ENCODE assay signal across 25 mouse cellular contexts in the genomic region with DNA sequence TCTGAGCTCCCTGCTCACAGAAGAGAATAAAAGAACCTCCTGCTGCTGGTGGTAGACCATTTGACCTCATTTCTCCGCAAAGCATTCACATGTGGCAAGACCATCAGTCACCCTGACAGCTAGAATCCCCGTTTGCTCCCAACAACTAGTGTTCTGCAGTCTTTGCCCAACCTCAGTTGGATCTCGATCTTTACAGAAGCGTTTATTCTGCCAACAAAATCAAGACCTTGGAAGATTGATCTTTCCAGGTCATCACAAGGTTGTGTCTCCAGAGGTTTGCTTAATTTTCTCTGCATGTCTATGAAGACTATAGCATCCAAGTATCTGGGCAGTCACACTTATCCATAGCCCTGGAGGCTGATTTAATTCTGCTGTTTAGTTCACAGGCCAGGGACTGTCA.
DNase-seq lines count a peak whose midpoint lies in the region; ATAC-seq lines count a peak whose summit lies in the region.
"Had no signal": no experiment of that assay in that cellular context is flagged by ENCODE, and none has a peak within 500 bp of the region (broad histone marks: within the 10 kb centered on the region; RNA-seq: fewer than 3 reads in every experiment).

No protein-coding gene starts in this region.

- no peaks in the 10 kb centered on the region for H3K27me3 ChIP-seq in midbrain, embryonic 11.5 days (ENCODE audit: control insufficient read depth, insufficient read depth, low read length)
- no peaks in the 10 kb centered on the region for H3K27me3 ChIP-seq in midbrain, embryonic 10.5 days (ENCODE audit: low read depth, poor library complexity, severe bottlenecking)
- no peaks in the 10 kb centered on the region for H3K27me3 ChIP-seq in neural tube, embryonic 11.5 days (ENCODE audit: control insufficient read depth, insufficient read depth, low read length)
- H3K27me3 ChIP-seq: embryonic facial prominence, embryonic 13.5 days; forebrain, embryonic 15.5 days; hindbrain, embryonic 12.5 days; limb, embryonic 13.5 days; lung, embryonic 15.5 days; neural tube, embryonic 13.5 days; Patski had no signal

- H3K4me3 ChIP-seq in midbrain, embryonic 11.5 days (ENCODE audit: low read depth, low read length): no peak overlapping the region
- no peak overlapping the region for H3K4me3 ChIP-seq in midbrain, embryonic 10.5 days
- no peak overlapping the region for H3K4me3 ChIP-seq in neural tube, embryonic 11.5 days (ENCODE audit: low read depth, low read length)
- H3K4me3 ChIP-seq: embryonic facial prominence, embryonic 13.5 days; forebrain, embryonic 10.5 days; forebrain, embryonic 15.5 days; gastrocnemius, adult 2 months; hindbrain, embryonic 12.5 days; limb, embryonic 13.5 days; lung, embryonic 15.5 days; neural tube, embryonic 13.5 days had no signal

- no peak overlapping the region for H3K4me2 ChIP-seq in midbrain, embryonic 11.5 days
- H3K4me2 ChIP-seq in neural tube, embryonic 11.5 days (ENCODE audit: low read depth): no peak overlapping the region
- H3K4me2 ChIP-seq: embryonic facial prominence, embryonic 13.5 days; forebrain, embryonic 15.5 days; hindbrain, embryonic 12.5 days; limb, embryonic 13.5 days; liver, embryonic 11.5 days; lung, embryonic 15.5 days; neural tube, embryonic 13.5 days had no signal

- no peak overlapping the region for H3K9ac ChIP-seq in midbrain, embryonic 11.5 days (ENCODE audit: low read length)
- H3K9ac ChIP-seq in neural tube, embryonic 11.5 days (ENCODE audit: low read length): no peak overlapping the region
- H3K9ac ChIP-seq: embryonic facial prominence, embryonic 13.5 days; forebrain, embryonic 15.5 days; hindbrain, embryonic 12.5 days; limb, embryonic 13.5 days; lung, embryonic 15.5 days; neural tube, embryonic 13.5 days had no signal

- no peak overlapping the region for H3K27ac ChIP-seq in midbrain, embryonic 11.5 days (ENCODE audit: low read depth, low read length)
- no peak overlapping the region for H3K27ac ChIP-seq in midbrain, embryonic 10.5 days (replicated peaks)
- H3K27ac ChIP-seq in neural tube, embryonic 11.5 days (ENCODE audit: low read depth, low read length): no peak overlapping the region
- H3K27ac ChIP-seq: embryonic facial prominence, embryonic 13.5 days; forebrain, embryonic 10.5 days; forebrain, embryonic 15.5 days; gastrocnemius, adult 2 months; hindbrain, embryonic 12.5 days; limb, embryonic 13.5 days; lung, embryonic 15.5 days; neural tube, embryonic 13.5 days had no signal

- WGBS in midbrain, embryonic 11.5 days: 75% methylated on average over 4 of the region's 4 CpGs
- WGBS in midbrain, embryonic 10.5 days: 77% methylated on average over 4 of the region's 4 CpGs
- 11% methylated on average over 4 of the region's 4 CpGs for WGBS in neural tube, embryonic 11.5 days

- no peak for ATAC-seq in midbrain, embryonic 11.5 days (ENCODE audit: low FRiP score)
- ATAC-seq in neural tube, embryonic 11.5 days (ENCODE audit: insufficient read depth, low FRiP score, low TSS enrichment): no peak
- ATAC-seq: forebrain, embryonic 15.5 days; intestine, postnatal 0 days; Patski had no signal

- peak; percentile 44 for DNase-seq in adrenal gland, adult 2 months
- no peak for DNase-seq in adrenal gland, postnatal 25 days
- DNase-seq in midbrain, embryonic 11.5 days (ENCODE audit: low spot score, missing footprints): peak; percentile 79
- no peak for DNase-seq in midbrain, embryonic 10.5 days (ENCODE audit: low spot score)
- peak; percentile 74 for DNase-seq in embryo, embryonic 10.5 days (ENCODE audit: low spot score)
- DNase-seq in neural tube, embryonic 11.5 days (ENCODE audit: low spot score): peak; percentile 33
- no peak for DNase-seq in kidney, adult 9 months
- DNase-seq: cerebellum, adult 18-20 months; cerebellum, postnatal 10 days; gastrocnemius, adult 2 months; heart, postnatal 14 days; kidney, postnatal 14 days; midbrain, embryonic 14.5 days; right cerebral cortex, postnatal 14 days; thymus, postnatal 4 days had no signal

- peaks cover 3% of the 10 kb centered on the region; the same call in 1 of the 2 replicates for H3K4me1 ChIP-seq in midbrain, embryonic 11.5 days (ENCODE audit: control insufficient read depth, insufficient read depth, low read length)
- peaks cover 27% of the 10 kb centered on the region for H3K4me1 ChIP-seq in midbrain, embryonic 10.5 days
- peaks cover 7% of the 10 kb centered on the region; the same call in 1 of the 2 replicates for H3K4me1 ChIP-seq in neural tube, embryonic 11.5 days (ENCODE audit: control insufficient read depth, insufficient read depth, low read length)
- H3K4me1 ChIP-seq: embryonic facial prominence, embryonic 13.5 days; forebrain, embryonic 15.5 days; limb, embryonic 13.5 days; lung, embryonic 15.5 days had no signal

- no peaks in the 10 kb centered on the region for H3K9me3 ChIP-seq in midbrain, embryonic 11.5 days (ENCODE audit: control insufficient read depth, low read length)
- no peaks in the 10 kb centered on the region for H3K9me3 ChIP-seq in midbrain, embryonic 10.5 days (replicated peaks)
- H3K9me3 ChIP-seq in neural tube, embryonic 11.5 days (ENCODE audit: control insufficient read depth, low read length): no peaks in the 10 kb centered on the region
- H3K9me3 ChIP-seq: embryonic facial prominence, embryonic 13.5 days; forebrain, embryonic 10.5 days; forebrain, embryonic 15.5 days; hindbrain, embryonic 12.5 days; limb, embryonic 13.5 days; lung, embryonic 15.5 days; neural tube, embryonic 13.5 days had no signal

- no peaks in the 10 kb centered on the region for H3K36me3 ChIP-seq in midbrain, embryonic 11.5 days (ENCODE audit: control insufficient read depth, insufficient read depth, low read length)
- no peaks in the 10 kb centered on the region for H3K36me3 ChIP-seq in midbrain, embryonic 10.5 days
- no peaks in the 10 kb centered on the region for H3K36me3 ChIP-seq in neural tube, embryonic 11.5 days (ENCODE audit: control insufficient read depth, insufficient read depth, low read length)
- H3K36me3 ChIP-seq: embryonic facial prominence, embryonic 13.5 days; forebrain, embryonic 10.5 days; forebrain, embryonic 15.5 days; hindbrain, embryonic 12.5 days; limb, embryonic 13.5 days; lung, embryonic 15.5 days; neural tube, embryonic 13.5 days had no signal

Comparison
In these comparisons a context has a peak if more than half of its experiments do, and no peak if none do; other contexts are left out.
1. DNase-seq: peak in adrenal gland, adult 2 months (single experiment), midbrain, embryonic 11.5 days (single experiment), embryo, embryonic 10.5 days (single experiment) and neural tube, embryonic 11.5 days (single experiment); none in adrenal gland, postnatal 25 days (single experiment), midbrain, embryonic 10.5 days (single experiment) and kidney, adult 9 months (single experiment).